8 mouse cellular contexts compared by ENCODE assay signal in genomic region chr1:167660521-167661101, GRCm38 (mm10). TPM values are rescaled to one million over a fixed set of nuclear protein-coding genes. Genes with fewer than 3 reads are reported as not detected.
A peak's percentile ranks its signal among the peaks of the same experiment; 100 is the strongest.
DNase-seq lines count a peak whose midpoint lies in the region; ATAC-seq and TF ChIP-seq lines count a peak whose summit lies in the region.

No protein-coding gene starts in this region.

- no peak overlapping the region for H3K9ac ChIP-seq in hindbrain, embryonic 15.5 days
- H3K9ac ChIP-seq in midbrain, postnatal 0 days (replicated peaks; ENCODE audit: low read length, poor library complexity, severe bottlenecking) = peak overlapping the region; percentile 24; the same call in 1 of the 2 replicates

- no peak overlapping the region for H3K27ac ChIP-seq in hindbrain, embryonic 15.5 days (replicated peaks)
- H3K27ac ChIP-seq in midbrain, postnatal 0 days (ENCODE audit: low read depth, low read length) = no peak overlapping the region

- DNase-seq in adrenal gland, adult (ENCODE audit: inconsistent age in 2 of 2, low spot score in 1 of 2) = peak; percentile 80 to 90
- DNase-seq in cerebellum, postnatal 36 days = peak; percentile 29 to 30
- peak; percentile 64 for DNase-seq in gastrocnemius, postnatal 10 days
- DNase-seq in left cerebral cortex, postnatal 10 days (ENCODE audit: extremely low spot score in 1 of 2, low spot score in 2 of 2) = peak; percentile 49 to 55
- peak; percentile 91 for DNase-seq in midbrain, postnatal 0 days (ENCODE audit: low spot score)
- peak; percentile 22 to 65 for DNase-seq in urinary bladder, postnatal 36 days (ENCODE audit: low spot score in 2 of 2)

- ATAC-seq in hindbrain, embryonic 15.5 days (ENCODE audit: low FRiP score, low read depth) = peak; percentile 92
- peak; percentile 86 for ATAC-seq in midbrain, postnatal 0 days (ENCODE audit: low FRiP score)
- ATAC-seq in erythroid progenitor cell, adult 5-6 weeks (replicated peaks; ENCODE audit: low FRiP score, poor library complexity, severe bottlenecking) = no peak

- H3K36me3 ChIP-seq in hindbrain, embryonic 15.5 days = no peaks in the 10 kb centered on the region
- no peaks in the 10 kb centered on the region for H3K36me3 ChIP-seq in midbrain, postnatal 0 days (ENCODE audit: insufficient read depth, low read length)

- H3K27me3 ChIP-seq in hindbrain, embryonic 15.5 days = peaks cover 27% of the 10 kb centered on the region
- peaks cover 8% of the 10 kb centered on the region for H3K27me3 ChIP-seq in midbrain, postnatal 0 days (ENCODE audit: insufficient read depth, low read length)

- TF ChIP-seq CTCF in midbrain, postnatal 0 days (IDR thresholded peaks at IDR 0.05) = no peak

- WGBS in hindbrain, embryonic 15.5 days = under 1% methylated on average over 21 of the region's 21 CpGs
- 2% methylated on average over 21 of the region's 21 CpGs for WGBS in midbrain, postnatal 0 days

- peak overlapping the region; percentile 65 for H3K4me2 ChIP-seq in hindbrain, embryonic 15.5 days
- H3K4me2 ChIP-seq in midbrain, postnatal 0 days (ENCODE audit: low read depth, low read length, poor library complexity, severe bottlenecking) = peak overlapping the region; percentile 58

- H3K4me3 ChIP-seq in hindbrain, embryonic 15.5 days = peak overlapping the region; percentile 31
- H3K4me3 ChIP-seq in midbrain, postnatal 0 days (ENCODE audit: low read depth, low read length) = peak overlapping the region; percentile 30; the same call in 1 of the 2 replicates

- peaks cover 14% of the 10 kb centered on the region for H3K4me1 ChIP-seq in hindbrain, embryonic 15.5 days (replicated peaks)
- H3K4me1 ChIP-seq in midbrain, postnatal 0 days (ENCODE audit: insufficient read depth, low read length) = peaks cover 7% of the 10 kb centered on the region; the same call in 1 of the 2 replicates

- intact Hi-C loops in left cerebral cortex, postnatal 10 days (cut with DNase I) = no loop called here

- no peaks in the 10 kb centered on the region for H3K9me3 ChIP-seq in hindbrain, embryonic 15.5 days
- no peaks in the 10 kb centered on the region for H3K9me3 ChIP-seq in midbrain, postnatal 0 days (ENCODE audit: low read length)

RNA-seq across cellular contexts. Expression of gene Lmx1a, which starts 28.4 kb away (rescaled TPM):
- total RNA-seq in gastrocnemius, postnatal 10 days (2021) = 1 to 10 TPM in 1 of 2 experiments, under 1 TPM in 1; 0.94 to 1.2 TPM
- polyA plus RNA-seq in hindbrain, embryonic 15.5 days (2015; fragmentation: Nextera tagmentation; extraction: Ambion mirVana) = 9.4 and 11.5 TPM in 2 replicates
- total RNA-seq in left cerebral cortex, postnatal 10 days (2021) = not detected
- total RNA-seq in midbrain, postnatal 0 days (2014; rRNA removed) = 3.9 and 6.3 TPM in 2 replicates
- polyA plus RNA-seq in midbrain, postnatal 0 days (2015; fragmentation: Nextera tagmentation; extraction: Ambion mirVana) = 3.2 and 3.5 TPM in 2 replicates
- not detected in 2 replicates for total RNA-seq in erythroid progenitor cell, adult 5-6 weeks (2015; ENCODE audit: low replicate concordance)
- not detected in 2 replicates for total RNA-seq in erythroid progenitor cell, adult 5-6 weeks (2017; ENCODE audit: low replicate concordance)

Comparison
In these comparisons a context has a peak if more than half of its experiments do, and no peak if none do; other contexts are left out.
1. DNase-seq: peak in every context shown above with its lines; median percentile 91 in midbrain, postnatal 0 days; 85 in adrenal gland, adult; 64 in gastrocnemius, postnatal 10 days; 52 in left cerebral cortex, postnatal 10 days; 44 in urinary bladder, postnatal 36 days; 30 in cerebellum, postnatal 36 days.